Mouse (Mus musculus) left cerebral cortex, postnatal 25 days (tissue): ENCODE measurements around the gene Tmprss12. TPM values are rescaled to one million over a fixed set of nuclear protein-coding genes. Genes with fewer than 3 reads are reported as not detected.
"Not testable (repeated sequence)": the region's sequence is repeated elsewhere in the genome, so short reads cannot be mapped to it uniquely, and the experiment has no call there.

Experiments
- DNase-seq, 2 experiments: peaks; one replicate each; pipeline ENCODE4 v3.0.0; 2022; ENCODE audit warnings: low spot score in 2 of 2, mixed read lengths in 1 of 2
- intact Hi-C: fragments of 180-260 bp; cut with DNase I; formaldehyde crosslinking; loops from one replicate; pipeline ENCODE4 v1.15.1; 2025
- total RNA-seq, 2 experiments: library from RNA; stranded (reverse); gene quantifications; 2 replicates each; pipeline ENCODE4 v1.2.3; 2021

Tmprss12 gene
- total RNA-seq: not detected

GRCm38 (mm10) chr15:100280626-100281025 lies at the start of gene Tmprss12:
Gene Tmprss12 (plus strand): TSS chr15:100280837.
- no peak for DNase-seq
- intact Hi-C loops: no loop called here

GRCm38 (mm10) chr15:100231616-100232525 lies 48.8 kb upstream of the Tmprss12 start:
- DNase-seq: no peak
- intact Hi-C loops: no loop called here

- intact Hi-C loops: loop anchor here (5.0 kb wide), 1 partner anchor 67 kb away; the partner anchor contains the start of gene Mettl7a1
- peak; percentile 42 to 85 for DNase-seq
Observed at GRCm38 (mm10) chr15:100235208-100235965, 45.2 kb upstream of the Tmprss12 start.

GRCm38 (mm10) chr15:100236952-100237351 lies 43.7 kb upstream of the Tmprss12 start:
- intact Hi-C loops: loop anchor here (5.0 kb wide), 1 partner anchor 65 kb away; the partner anchor contains the start of gene Mettl7a1
- DNase-seq: no peak

- intact Hi-C loops: no loop called here
- no peak for DNase-seq
Observed at GRCm38 (mm10) chr15:100241780-100242179, 38.9 kb upstream of the Tmprss12 start.

GRCm38 (mm10) chr15:100245951-100246350 lies 34.7 kb upstream of the Tmprss12 start:
- no peak for DNase-seq
- intact Hi-C loops: no loop called here

- intact Hi-C loops: no loop called here
- no peak for DNase-seq
Observed at GRCm38 (mm10) chr15:100247296-100247695, 33.3 kb upstream of the Tmprss12 start.

- DNase-seq: no peak
- intact Hi-C loops: no loop called here
Observed at GRCm38 (mm10) chr15:100248665-100249433, 31.8 kb upstream of the Tmprss12 start.

GRCm38 (mm10) chr15:100251153-100251780 lies 29.4 kb upstream of the Tmprss12 start:
- intact Hi-C loops: no loop called here
- DNase-seq: peak in 1 of 2 experiments; percentile 83

- DNase-seq: no peak
- intact Hi-C loops: no loop called here
Observed at GRCm38 (mm10) chr15:100256386-100256785, 24.3 kb upstream of the Tmprss12 start.

- no peak for DNase-seq
- intact Hi-C loops: no loop called here
Observed at GRCm38 (mm10) chr15:100257305-100257704, 23.3 kb upstream of the Tmprss12 start.

GRCm38 (mm10) chr15:100258646-100259425 lies 21.8 kb upstream of the Tmprss12 start:
- intact Hi-C loops: no loop called here
- DNase-seq: no peak

- not testable (repeated sequence) for DNase-seq
Observed at GRCm38 (mm10) chr15:100260351-100260750, 20.3 kb upstream of the Tmprss12 start.

GRCm38 (mm10) chr15:100263246-100263905 lies 17.3 kb upstream of the Tmprss12 start:
- intact Hi-C loops: loop anchor here (10.0 kb wide), 1 partner anchor 191 kb away; no protein-coding TSS in a partner anchor
- peak in 1 of 2 experiments; percentile 30 for DNase-seq

More at GRCm38 (mm10) chr15:100260351-100260750, 20.3 kb upstream of the Tmprss12 start:
- intact Hi-C loops: loop anchor here (10.0 kb wide), 1 partner anchor 194 kb away; no protein-coding TSS in a partner anchor

GRCm38 (mm10) chr15:100265586-100266325 lies 14.9 kb upstream of the Tmprss12 start:
- no peak for DNase-seq
- intact Hi-C loops: loop anchor here (5.0 to 10.0 kb wide), 2 partner anchors 107 to 189 kb away; no protein-coding TSS in a partner anchor

GRCm38 (mm10) chr15:100268916-100269315 lies 11.7 kb upstream of the Tmprss12 start:
- intact Hi-C loops: loop anchor here (5.0 to 10.0 kb wide), 2 partner anchors 103 to 186 kb away; no protein-coding TSS in a partner anchor
- DNase-seq: no peak

GRCm38 (mm10) chr15:100269776-100270175 lies 10.9 kb upstream of the Tmprss12 start:
- no peak for DNase-seq
- intact Hi-C loops: loop anchor here (5.0 to 10.0 kb wide), 2 partner anchors 103 to 185 kb away; no protein-coding TSS in a partner anchor
